ENCODE assay signal across 8 mouse cellular contexts in the genomic region with DNA sequence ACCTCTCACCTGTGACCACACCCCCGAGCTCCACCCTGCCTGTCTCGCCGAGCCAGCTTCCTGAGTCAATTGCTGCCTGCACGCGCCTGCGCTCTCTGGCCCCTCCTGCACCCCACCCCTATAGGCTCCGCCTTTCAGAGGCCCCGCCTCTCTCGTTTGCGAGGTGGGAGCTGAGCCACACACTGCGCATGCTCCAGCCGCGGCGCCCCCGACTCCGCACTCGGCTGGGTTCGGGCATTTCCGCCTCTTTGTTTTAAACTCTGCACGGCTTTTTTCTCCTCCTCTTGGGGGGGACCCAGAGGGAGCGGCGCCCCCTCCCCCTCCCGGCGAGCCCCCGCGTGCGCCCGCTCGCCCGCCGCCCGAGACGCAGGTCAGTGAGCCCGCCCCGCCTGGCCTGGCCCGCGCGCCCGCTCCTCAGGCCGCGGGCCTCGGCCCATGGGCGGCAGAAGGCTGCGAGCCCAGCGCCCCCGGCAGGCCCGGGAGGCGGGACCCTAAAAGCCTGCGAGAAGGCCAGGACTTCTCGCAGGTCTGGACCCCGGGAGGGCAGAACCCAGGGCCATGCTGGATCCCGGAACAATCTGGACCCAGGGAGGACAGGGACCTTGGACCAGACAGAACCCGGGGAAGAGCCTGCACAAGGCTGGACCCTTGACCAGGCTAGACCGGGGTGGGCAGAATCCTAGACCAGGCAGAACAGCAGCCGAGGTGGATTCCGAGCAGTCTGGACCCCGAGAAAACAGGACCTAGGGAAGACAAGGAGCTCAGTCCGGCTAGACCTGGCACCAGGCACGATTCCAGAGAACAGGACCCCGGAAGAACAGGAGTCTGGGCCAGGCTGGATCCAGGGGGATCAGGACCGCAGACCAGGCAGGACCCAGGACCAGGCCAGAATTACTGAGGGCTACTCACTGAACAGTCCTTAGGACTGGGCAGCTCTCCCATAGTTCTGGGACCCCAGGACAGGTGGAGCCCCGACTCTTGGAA. TPM values are rescaled to one million over a fixed set of nuclear protein-coding genes. Genes with fewer than 3 reads are reported as not detected.
DNase-seq lines count a peak whose midpoint lies in the region; ATAC-seq and TF ChIP-seq lines count a peak whose summit lies in the region.

Gene Pcgf3, plus strand, starts transcription at position 151 of the 984 bp plus-strand sequence.

- TF ChIP-seq EP300 in ES-Bruce4 (IDR thresholded peaks at IDR 0.05; ENCODE audit: insufficient read depth, low read depth, low read length): no peak

- WGBS in forebrain, embryonic 14.5 days: 1% methylated on average over 58 of the region's 62 CpGs
- under 1% methylated on average over 61 of the region's 62 CpGs for WGBS in lung, adult 2 months

- no peaks in the 10 kb centered on the region for H3K9me3 ChIP-seq in ES-Bruce4 (replicated peaks; ENCODE audit: control insufficient read depth, insufficient read depth, low read length, poor library complexity, severe bottlenecking)
- no peaks in the 10 kb centered on the region for H3K9me3 ChIP-seq in forebrain, embryonic 14.5 days (replicated peaks; ENCODE audit: control insufficient read depth, low read length)

- no peak for TF ChIP-seq CTCF in ES-Bruce4 (IDR thresholded peaks at IDR 0.05; ENCODE audit: low read depth, low read length)
- no peak for TF ChIP-seq CTCF in lung, adult 2 months (IDR thresholded peaks at IDR 0.05; ENCODE audit: insufficient read depth, low read length)

- H3K4me1 ChIP-seq in ES-Bruce4 (ENCODE audit: control insufficient read depth, insufficient read depth, low read length): peaks cover 4% of the 10 kb centered on the region
- peaks cover 25% of the 10 kb centered on the region for H3K4me1 ChIP-seq in forebrain, embryonic 14.5 days (ENCODE audit: control insufficient read depth, insufficient read depth, low read length)
- peaks cover 16% of the 10 kb centered on the region for H3K4me1 ChIP-seq in lung, adult 2 months (ENCODE audit: control insufficient read depth, insufficient read depth, low read length)

- peak within 1 kb of the TSS; percentile 87 for H3K9ac ChIP-seq in ES-Bruce4 (ENCODE audit: low read depth, poor library complexity, severe bottlenecking)
- H3K9ac ChIP-seq in forebrain, embryonic 14.5 days (ENCODE audit: low read length): peak within 1 kb of the TSS; percentile 99

- peak within 1 kb of the TSS; percentile 98 for H3K4me2 ChIP-seq in forebrain, embryonic 14.5 days (ENCODE audit: low read length)

- peak within 1 kb of the TSS; percentile 91 for H3K4me3 ChIP-seq in ES-Bruce4 (ENCODE audit: low read depth, low read length)
- peak within 1 kb of the TSS; percentile 89 for H3K4me3 ChIP-seq in forebrain, embryonic 14.5 days (ENCODE audit: low read depth, low read length)
- peak within 1 kb of the TSS; percentile 76 for H3K4me3 ChIP-seq in lung, adult 2 months (replicated peaks; ENCODE audit: extremely low read depth, low read depth, low read length)

- no peaks in the 10 kb centered on the region; the same call in 1 of the 2 replicates for H3K36me3 ChIP-seq in ES-Bruce4 (ENCODE audit: control insufficient read depth, insufficient read depth, low read length, poor library complexity, severe bottlenecking)
- no peaks in the 10 kb centered on the region for H3K36me3 ChIP-seq in forebrain, embryonic 14.5 days (ENCODE audit: control insufficient read depth, insufficient read depth, low read length)

- DNase-seq in forebrain, embryonic 14.5 days (ENCODE audit: low spot score): peak; percentile 98
- peak; percentile 96 for DNase-seq in heart, postnatal 25 days (ENCODE audit: low spot score)
- peak; percentile 97 for DNase-seq in layer of hippocampus, adult 18-20 months (ENCODE audit: low spot score in 2 of 2)
- DNase-seq in lung, adult 2 months: peak; percentile 99
- DNase-seq in thymus, adult 18-20 months: peak; percentile 99

- H3K27ac ChIP-seq in ES-Bruce4 (ENCODE audit: insufficient read depth, low read length): no peak within 1 kb of the TSS
- H3K27ac ChIP-seq in forebrain, embryonic 14.5 days (ENCODE audit: low read depth, low read length): peak within 1 kb of the TSS; percentile 86

- no peaks in the 10 kb centered on the region; the same call in 1 of the 2 replicates for H3K27me3 ChIP-seq in ES-Bruce4 (ENCODE audit: control insufficient read depth, insufficient read depth, low read length, poor library complexity, severe bottlenecking)
- H3K27me3 ChIP-seq in forebrain, embryonic 14.5 days (replicated peaks; ENCODE audit: control insufficient read depth, insufficient read depth, low read length): no peaks in the 10 kb centered on the region

- peak; percentile 97 for ATAC-seq in cerebellum, adult (ENCODE audit: insufficient number of reproducible peaks, low FRiP score, low TSS enrichment)
- ATAC-seq in forebrain, embryonic 14.5 days: peak; percentile 97
- ATAC-seq in neutrophil, adult 5-6 weeks (ENCODE audit: extremely low read depth, insufficient number of reproducible peaks, low FRiP score, poor library complexity, severe bottlenecking): peak; percentile 96

- intact Hi-C loops in heart, postnatal 25 days (cut with DNase I): loop anchor here (10.0 kb wide), 1 partner anchor 197 kb away; the partner anchor contains the start of gene Dr1

- TF ChIP-seq POLR2A in ES-Bruce4 (IDR thresholded peaks at IDR 0.05; ENCODE audit: insufficient read depth, low read length): peak; percentile 54
- peak; percentile 78; the same call in 1 of the 2 replicates for TF ChIP-seq POLR2A in lung, adult 2 months (IDR thresholded peaks at IDR 0.05; ENCODE audit: borderline replicate concordance, extremely low read depth, low read depth, low read length)

RNA-seq across cellular contexts. Expression of gene Pcgf3, which starts in this region (rescaled TPM):
- 104 and 111 TPM in 2 replicates for polyA plus RNA-seq in ES-Bruce4 (2011; ENCODE audit: insufficient read depth, insufficient read length, low read depth, missing spikeins)
- 27.7 and 35.9 TPM in 2 replicates for polyA plus RNA-seq in forebrain, embryonic 14.5 days (2014; fragmentation: Nextera tagmentation; extraction: Ambion mirVana)
- 10 to 100 TPM; 28.8 to 33.9 TPM for total RNA-seq in heart, postnatal 25 days (2021)
- 10 to 100 TPM; 45.4 to 47.4 TPM for total RNA-seq in layer of hippocampus, adult 18-20 months (2021)
- polyA plus RNA-seq in lung, adult 2 months (2012; rRNA removed): 7.4 and 11.1 TPM in 2 replicates
- 17.5 and 21.6 TPM in 2 replicates for total RNA-seq in neutrophil, adult 5-6 weeks (2017)
